Mouse (Mus musculus) left cerebral cortex, adult 2 months (tissue): ENCODE results near the gene Trmo. TPM values are rescaled to one million over a fixed set of nuclear protein-coding genes. Genes with fewer than 3 reads are reported as not detected.

Experiments used
- DNase-seq, 2 experiments: peaks; one replicate each; pipeline ENCODE4 v3.0.0; 2021 to 2022; ENCODE audit warnings: low spot score in 2 of 2, mixed read lengths in 1 of 2; ENCODE audit errors: extremely low spot score in 1 of 2
- H3K27ac ChIP-seq: fragments of 200-600 bp; 2 replicates; pipeline ENCODE4 v1.8.1; 2022
- H3K4me3 ChIP-seq: fragments of 200-600 bp; 2 replicates; pipeline ENCODE4 v1.8.1; 2022
- CTCF ChIP-seq: fragments of 200-600 bp; IDR thresholded peaks from 2 replicates; pipeline ENCODE4 v1.8.1; 2022; ENCODE audit warnings: antibody characterized with exemption, mild to moderate bottlenecking, moderate library complexity
- intact Hi-C: fragments of 180-260 bp; cut with DNase I; formaldehyde crosslinking; loops from one replicate; pipeline ENCODE4 v1.15.1; 2025
- total RNA-seq, 2 experiments: library from RNA; stranded (reverse); gene quantifications; 2 replicates each; pipeline ENCODE4 v1.2.3; 2021

The Trmo gene
- total RNA-seq, 2 experiments from 2014 or later, result 3.6 to 4.6 TPM

DNA sequence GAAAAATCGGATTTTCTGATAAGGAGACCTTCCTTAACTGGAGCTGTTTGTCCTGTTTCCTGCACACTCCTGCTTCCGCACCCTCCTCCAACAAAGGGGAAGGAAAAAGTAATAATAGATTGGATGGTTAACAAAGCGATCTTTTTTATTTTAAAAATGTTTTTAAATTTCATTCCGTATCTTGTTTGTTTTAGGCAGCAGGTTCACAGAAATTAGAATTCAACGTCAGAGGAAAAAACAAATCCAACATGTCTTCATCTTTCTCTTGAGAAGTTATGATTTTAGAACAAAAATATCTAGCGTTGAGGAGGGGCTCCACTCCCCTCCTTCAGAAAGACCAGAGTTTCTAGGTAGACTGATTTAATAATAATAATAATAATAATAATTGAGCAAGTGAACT, 43.0 kb downstream of the Trmo start:
- DNase-seq, result no peak
- Histone ChIP-seq H3K4me3 (no peak overlapping the region), H3K27ac (no peak overlapping the region)
- no peak for TF ChIP-seq CTCF
- intact Hi-C loops, result loop anchor here (10.0 kb wide), 1 partner anchor 1641 kb away; no protein-coding TSS in a partner anchor

DNA sequence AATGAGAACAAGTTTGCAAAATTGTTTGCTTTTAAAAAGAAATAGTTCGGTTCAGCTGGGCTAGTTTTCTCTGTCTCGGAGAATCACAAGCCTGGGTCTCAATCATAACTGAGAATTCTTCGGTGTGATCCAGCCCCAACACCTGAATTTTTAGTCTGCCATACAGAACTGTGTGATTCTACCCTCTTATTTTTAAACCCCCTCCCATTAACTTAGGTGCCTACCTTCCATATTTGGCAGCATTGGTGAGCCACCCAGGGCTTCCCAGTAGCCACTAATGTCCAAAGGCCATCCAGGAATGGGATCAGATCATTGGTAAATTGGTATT, 43.5 kb downstream of the Trmo start:
- Histone ChIP-seq H3K27ac (no peak overlapping the region), H3K4me3 (no peak overlapping the region)
- DNase-seq, result no peak
- intact Hi-C loops, result loop anchor here (10.0 kb wide), 1 partner anchor 1641 kb away; no protein-coding TSS in a partner anchor
- no peak for TF ChIP-seq CTCF

DNA sequence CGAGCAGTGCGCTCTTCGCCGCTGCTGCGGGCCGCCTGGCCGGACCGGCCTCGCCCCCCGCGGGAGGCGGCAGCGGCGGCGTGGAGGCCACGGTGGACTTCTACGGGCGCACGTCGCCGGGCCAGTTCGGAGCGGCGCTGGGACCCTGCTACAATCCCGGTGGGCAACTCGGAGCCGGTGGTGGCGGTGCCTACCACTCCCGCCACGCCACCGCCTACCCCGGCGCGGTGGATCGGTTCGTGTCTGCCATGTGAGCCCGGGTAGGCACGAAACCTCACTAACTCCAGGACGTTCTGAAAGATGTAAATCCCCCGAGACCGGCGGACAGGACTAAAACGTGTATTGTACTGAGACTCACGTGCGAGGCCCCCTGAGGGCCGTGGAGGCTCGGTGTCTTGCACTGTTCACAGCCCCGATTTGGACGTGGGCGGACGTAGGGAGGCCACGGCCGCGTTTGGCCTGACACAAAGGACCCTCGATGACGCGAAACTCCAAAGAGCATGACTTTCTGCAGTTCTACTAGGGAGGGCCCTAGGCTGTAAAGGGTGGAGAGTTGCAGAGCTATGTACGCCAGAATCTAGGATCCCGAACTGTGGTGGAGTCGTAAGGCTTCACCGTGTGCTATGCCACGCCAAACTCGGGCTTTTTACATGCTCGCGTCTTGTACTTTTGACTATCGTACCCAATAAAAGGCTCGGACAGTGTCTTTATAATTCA, 44.0 kb downstream of the Trmo start:
- TF ChIP-seq CTCF, result no peak

DNA sequence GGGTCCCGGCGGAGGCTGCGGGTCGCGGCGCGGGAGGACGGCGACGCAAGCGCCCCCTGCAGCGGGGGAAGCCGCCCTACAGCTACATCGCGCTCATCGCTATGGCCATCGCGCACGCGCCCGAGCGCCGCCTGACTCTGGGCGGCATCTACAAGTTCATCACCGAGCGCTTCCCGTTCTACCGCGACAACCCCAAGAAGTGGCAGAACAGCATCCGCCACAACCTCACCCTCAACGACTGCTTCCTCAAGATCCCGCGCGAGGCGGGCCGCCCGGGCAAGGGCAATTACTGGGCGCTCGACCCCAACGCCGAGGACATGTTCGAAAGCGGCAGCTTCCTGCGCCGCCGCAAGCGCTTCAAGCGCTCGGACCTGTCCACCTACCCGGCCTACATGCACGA, 44.9 kb downstream of the Trmo start:
- TF ChIP-seq CTCF, result no peak
- H3K4me3 ChIP-seq, result no peak overlapping the region
- H3K27ac ChIP-seq, result no peak overlapping the region
- no peak for DNase-seq
- intact Hi-C loops, result loop anchor here (10.0 kb wide), 1 partner anchor 1639 kb away; no protein-coding TSS in a partner anchor

More for the DNA sequence above, 44.0 kb downstream of the Trmo start:
- intact Hi-C loops, result loop anchor here (10.0 kb wide), 1 partner anchor 1640 kb away; no protein-coding TSS in a partner anchor
- Histone ChIP-seq H3K27ac (no peak overlapping the region), H3K4me3 (no peak overlapping the region)
- DNase-seq, result no peak

DNA sequence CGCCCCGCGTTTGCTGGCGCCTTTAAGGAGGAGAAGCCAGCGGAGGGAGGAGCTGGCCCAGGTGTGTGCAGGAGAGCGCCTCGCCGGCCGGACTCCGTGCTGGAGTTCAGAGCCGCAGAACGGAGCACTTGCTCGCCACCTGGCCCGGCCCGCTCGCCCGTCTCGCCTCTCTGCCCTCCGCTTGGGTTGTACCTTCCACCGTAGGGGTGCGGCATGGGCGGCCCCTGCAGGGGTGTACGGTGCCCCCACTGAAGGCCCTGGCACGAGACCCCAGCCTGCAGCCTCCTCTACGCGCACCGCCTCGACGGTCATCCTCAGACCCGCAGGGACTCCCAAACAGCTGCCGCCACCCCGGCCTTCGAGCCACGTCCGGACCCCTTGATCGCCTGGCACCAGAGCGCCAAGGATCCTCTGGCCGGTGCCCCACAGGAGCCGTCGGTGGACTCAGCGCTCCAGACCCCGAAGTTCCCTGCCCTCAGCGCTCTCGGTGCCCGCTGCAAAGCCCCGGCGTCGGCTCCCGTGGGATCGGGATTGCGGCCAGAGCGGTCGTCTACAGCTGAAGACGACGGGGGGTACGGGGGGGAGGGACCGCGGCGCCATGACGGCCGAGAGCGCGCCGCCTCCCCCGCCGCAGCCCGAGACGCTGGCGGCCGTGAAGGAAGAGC, 45.5 kb downstream of the Trmo start, which contains the start of gene Foxe1:
Gene Foxe1 (plus strand): TSS at position 14 of the 665 bp plus-strand sequence.
- Histone ChIP-seq H3K4me3 (no peak within 1 kb of the TSS), H3K27ac (no peak within 1 kb of the TSS)
- intact Hi-C loops, result loop anchor here (10.0 kb wide), 1 partner anchor 1639 kb away; no protein-coding TSS in a partner anchor
- no peak for DNase-seq
- TF ChIP-seq CTCF, result no peak

DNA sequence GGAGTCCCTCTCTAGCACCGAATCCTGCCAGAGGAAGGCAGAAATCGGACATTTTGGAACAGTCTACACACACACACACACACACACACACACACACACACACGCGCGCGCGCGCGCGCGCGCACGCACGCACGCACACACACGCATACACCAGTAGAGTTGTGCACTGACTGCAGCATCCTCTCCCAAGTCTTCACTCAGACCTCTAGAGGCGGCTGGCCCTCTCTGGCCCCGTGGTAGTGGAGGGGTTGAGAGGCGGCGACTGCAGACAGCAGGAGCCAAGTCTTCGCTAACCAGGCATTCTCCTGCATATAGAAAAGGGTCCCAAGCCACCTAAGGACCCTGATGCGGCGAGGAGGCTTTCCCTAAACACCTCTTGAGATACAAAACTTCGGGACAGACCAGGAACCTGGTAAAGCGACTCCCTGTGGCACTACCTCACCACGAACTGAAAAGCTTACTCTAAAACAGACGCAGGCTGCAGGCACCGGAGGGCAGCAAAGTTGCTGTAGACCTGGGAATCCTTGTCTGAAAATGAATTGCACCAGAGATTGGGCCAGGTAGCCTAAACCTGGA, 46.4 kb downstream of the Trmo start:
- no peak overlapping the region for H3K4me3 ChIP-seq
- H3K27ac ChIP-seq, result no peak overlapping the region
- TF ChIP-seq CTCF, result no peak
- DNase-seq, result no peak
- intact Hi-C loops, result loop anchor here (1.0 to 10.0 kb wide), 2 partner anchors 140 to 1638 kb away; no protein-coding TSS in a partner anchor

DNA sequence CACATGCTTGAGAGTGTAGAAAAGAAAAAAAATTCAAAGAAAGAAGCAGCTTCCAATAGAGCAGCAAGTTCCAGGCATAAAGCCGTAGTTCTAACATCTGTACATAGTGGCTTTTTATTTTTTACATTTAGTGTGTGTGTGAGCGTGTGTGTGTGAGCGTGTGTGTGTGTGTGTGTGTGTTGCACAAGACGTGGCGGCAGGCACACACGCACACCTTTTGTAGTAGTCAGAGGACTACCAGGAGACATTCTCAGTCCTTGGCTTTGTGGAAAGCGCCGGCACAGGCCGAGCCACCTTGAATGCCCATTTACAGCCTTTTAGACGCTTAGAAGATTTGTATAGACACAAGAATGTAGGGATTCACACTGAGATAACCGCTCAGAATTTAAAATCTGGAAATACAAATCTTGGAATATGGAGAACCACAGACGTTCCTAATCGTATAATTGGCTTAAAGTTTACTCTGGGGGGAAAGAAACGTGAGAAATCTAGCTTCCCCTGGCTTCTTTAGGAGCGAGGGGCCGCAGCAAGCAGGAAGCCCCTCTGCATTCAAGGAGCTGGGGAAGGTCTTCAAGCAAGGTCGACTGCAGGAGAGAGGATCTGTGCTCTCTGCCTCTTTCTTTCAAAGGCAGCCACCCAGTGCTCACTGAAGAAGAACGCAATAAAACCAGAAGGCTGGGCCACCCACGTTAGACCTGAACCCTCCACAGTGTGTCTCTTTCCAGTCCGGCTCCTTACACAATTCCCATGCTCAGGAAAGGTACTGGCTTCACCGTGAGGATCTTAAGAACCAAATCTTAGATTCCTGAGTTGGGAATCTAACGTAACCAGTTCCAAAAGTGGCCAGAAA, 47.2 kb downstream of the Trmo start:
- Histone ChIP-seq H3K27ac (no peak overlapping the region), H3K4me3 (no peak overlapping the region)
- TF ChIP-seq CTCF, result no peak
- intact Hi-C loops, result loop anchor here (1.0 to 10.0 kb wide), 2 partner anchors 140 to 1637 kb away; no protein-coding TSS in a partner anchor
- no peak for DNase-seq

DNA sequence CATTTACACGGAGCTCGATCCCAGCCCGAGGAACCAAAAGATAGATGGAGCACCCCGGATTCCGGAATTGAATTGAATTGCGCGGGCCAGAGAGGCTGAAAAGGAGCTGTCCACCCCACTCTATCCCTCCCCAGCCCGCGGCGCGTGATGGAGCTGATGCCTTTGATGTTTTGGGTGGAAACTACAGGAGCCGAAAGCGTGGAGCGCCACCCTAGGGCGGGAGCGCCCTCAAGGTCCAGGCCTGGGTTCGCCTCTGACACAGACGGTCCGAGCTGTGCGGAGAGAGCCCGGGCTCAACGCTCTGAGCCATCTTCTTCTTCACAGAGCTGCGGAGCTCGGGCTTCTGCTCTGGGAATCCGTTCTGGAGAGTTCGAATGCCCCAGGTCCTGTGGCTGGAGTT, 49.7 kb downstream of the Trmo start:
- DNase-seq, result no peak
- intact Hi-C loops, result no loop called here
- Histone ChIP-seq H3K4me3 (no peak overlapping the region), H3K27ac (no peak overlapping the region)
- TF ChIP-seq CTCF, result no peak

DNA sequence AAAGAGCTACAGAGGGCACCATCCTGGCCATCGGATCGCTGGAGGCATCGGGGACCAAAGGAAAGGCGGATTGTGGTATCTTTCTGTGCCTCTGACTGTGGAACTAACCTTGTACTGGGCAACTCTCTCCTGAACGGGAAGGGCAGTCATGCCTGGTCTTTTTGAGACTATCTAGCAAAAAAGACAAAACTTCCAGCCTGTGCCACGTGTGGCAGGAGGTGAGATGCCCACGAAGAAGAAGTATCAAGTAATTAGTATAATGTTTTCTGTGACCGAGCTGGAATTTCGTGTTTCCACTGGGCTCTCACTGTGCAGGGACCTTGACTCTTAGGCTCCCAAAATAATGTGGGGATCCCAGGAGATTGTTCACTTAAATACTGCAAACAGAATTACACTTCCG, 50.2 kb downstream of the Trmo start:
- no peak for DNase-seq
- TF ChIP-seq CTCF, result no peak
- intact Hi-C loops, result no loop called here
- no peak overlapping the region for H3K27ac ChIP-seq
- no peak overlapping the region for H3K4me3 ChIP-seq

DNA sequence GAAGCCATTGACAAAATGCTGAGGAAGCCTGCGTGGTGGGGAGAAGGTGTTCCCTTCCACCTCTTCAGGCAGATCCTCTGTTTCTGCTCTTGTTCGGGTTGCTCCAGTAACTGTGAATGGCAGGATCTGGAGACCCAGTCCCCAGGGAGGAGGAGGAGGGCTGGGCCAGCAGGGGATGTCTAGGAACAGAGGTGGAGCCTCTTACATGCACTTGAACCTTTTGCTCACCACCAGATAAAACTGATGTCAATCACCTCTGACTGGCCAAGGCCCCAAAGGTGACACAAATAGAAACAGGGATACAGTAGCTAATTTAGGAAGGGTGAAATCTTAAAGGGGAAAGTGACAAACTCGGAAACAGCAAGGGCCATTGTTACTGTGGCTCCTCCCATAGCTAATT, 51.2 kb downstream of the Trmo start:
- TF ChIP-seq CTCF, result no peak
- intact Hi-C loops, result no loop called here
- no peak overlapping the region for H3K27ac ChIP-seq
- H3K4me3 ChIP-seq, result no peak overlapping the region
- DNase-seq, result no peak

DNA sequence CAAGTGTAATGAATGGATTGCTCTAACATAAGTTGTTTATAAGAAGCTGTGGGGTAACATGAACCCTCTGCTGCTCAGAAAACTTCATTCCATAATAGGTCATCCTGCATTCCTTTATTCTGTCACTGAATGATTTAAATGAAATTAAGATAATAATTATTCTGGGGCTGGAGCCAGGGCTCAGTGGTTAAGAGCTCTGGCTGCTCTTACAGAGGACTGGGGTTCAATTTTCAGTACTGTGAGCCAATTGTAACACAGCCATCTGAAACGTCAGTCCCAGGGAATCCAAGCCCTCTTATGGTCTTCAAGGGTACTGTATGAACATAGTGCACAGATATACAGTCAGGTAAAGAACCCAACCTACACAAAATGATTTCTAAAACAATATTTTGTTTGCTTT, 53.4 kb downstream of the Trmo start:
- no peak overlapping the region for H3K27ac ChIP-seq

More for the DNA sequence above, 53.4 kb downstream of the Trmo start:
- no peak; the same call in 1 of the 2 replicates for TF ChIP-seq CTCF
- intact Hi-C loops, result no loop called here
- no peak overlapping the region for H3K4me3 ChIP-seq
- DNase-seq, result no peak
